Mouse (Mus musculus) gastrocnemius, adult 2 months (tissue): ENCODE results near the gene Clec16a. TPM values are rescaled to one million over a fixed set of nuclear protein-coding genes. Genes with fewer than 3 reads are reported as not detected.
A peak's percentile ranks its signal among the peaks of the same experiment; 100 is the strongest.

ENCODE experiments used
- DNase-seq: peaks from one replicate; pipeline ENCODE4 v3.0.0; 2022
- H3K27ac ChIP-seq: fragments of 200-600 bp; 2 replicates; pipeline ENCODE4 v1.8.1; 2022; ENCODE audit warnings: mild to moderate bottlenecking
- H3K4me3 ChIP-seq: fragments of 200-600 bp; 2 replicates; pipeline ENCODE4 v1.8.1; 2022; ENCODE audit warnings: mild to moderate bottlenecking, moderate library complexity
- CTCF ChIP-seq: fragments of 200-600 bp; IDR thresholded peaks from 2 replicates; pipeline ENCODE4 v1.8.1; 2022; ENCODE audit warnings: antibody characterized with exemption, mild to moderate bottlenecking, moderate library complexity
- intact Hi-C: fragments of 180-260 bp; cut with DNase I; formaldehyde crosslinking; loops from one replicate; pipeline ENCODE4 v1.15.1; 2025
- total RNA-seq, 2 experiments: library from RNA; stranded (reverse); gene quantifications; 2 replicates each; pipeline ENCODE4 v1.2.3; 2021

Gene Clec16a
- total RNA-seq, 2 experiments from 2014 or later: 60.6 to 72.7 TPM

GRCm38 (mm10) chr16:10661385-10661784 lies 116.2 kb downstream of the Clec16a start:
- peak overlapping the region; percentile 28; the same call in 1 of the 2 replicates for H3K27ac ChIP-seq
- intact Hi-C loops: no loop called here
- H3K4me3 ChIP-seq: no peak overlapping the region
- DNase-seq: no peak
- TF ChIP-seq CTCF: no peak

- no peak overlapping the region for H3K27ac ChIP-seq
- intact Hi-C loops: no loop called here
- TF ChIP-seq CTCF: no peak
Observed at GRCm38 (mm10) chr16:10663890-10664731, 119.0 kb downstream of the Clec16a start.

GRCm38 (mm10) chr16:10664921-10665894 lies 120.1 kb downstream of the Clec16a start:
- intact Hi-C loops: loop anchor here (5.0 kb wide), 1 partner anchor 102 kb away; no protein-coding TSS in a partner anchor

More at GRCm38 (mm10) chr16:10663890-10664731, 119.0 kb downstream of the Clec16a start:
- no peak for DNase-seq
- no peak overlapping the region for H3K4me3 ChIP-seq

GRCm38 (mm10) chr16:10666766-10667165 lies 121.6 kb downstream of the Clec16a start:
- no peak overlapping the region for H3K4me3 ChIP-seq
- DNase-seq: no peak
- intact Hi-C loops: loop anchor here (5.0 kb wide), 1 partner anchor 101 kb away; no protein-coding TSS in a partner anchor
- no peak for TF ChIP-seq CTCF
- H3K27ac ChIP-seq: no peak overlapping the region

More at GRCm38 (mm10) chr16:10664921-10665894, 120.1 kb downstream of the Clec16a start:
- DNase-seq: peak; percentile 58
- Histone ChIP-seq H3K27ac (peak overlapping the region; percentile 46), H3K4me3 (no peak overlapping the region)
- peak; percentile 72 for TF ChIP-seq CTCF

GRCm38 (mm10) chr16:10668453-10668852 lies 123.3 kb downstream of the Clec16a start:
- no peak for TF ChIP-seq CTCF
- peak overlapping the region; percentile 12; the same call in 1 of the 2 replicates for H3K27ac ChIP-seq
- DNase-seq: no peak
- no peak overlapping the region for H3K4me3 ChIP-seq
- intact Hi-C loops: loop anchor here (5.0 kb wide), 1 partner anchor 99 kb away; no protein-coding TSS in a partner anchor

GRCm38 (mm10) chr16:10668991-10669703 lies 124.0 kb downstream of the Clec16a start:
- Histone ChIP-seq H3K4me3 (no peak overlapping the region), H3K27ac (peak overlapping the region; percentile 2; the same call in 1 of the 2 replicates)
- DNase-seq: no peak
- TF ChIP-seq CTCF: no peak
- intact Hi-C loops: loop anchor here (5.0 kb wide), 1 partner anchor 98 kb away; no protein-coding TSS in a partner anchor

- no peak for TF ChIP-seq CTCF
- Histone ChIP-seq H3K27ac (no peak overlapping the region), H3K4me3 (no peak overlapping the region)
- no peak for DNase-seq
- intact Hi-C loops: loop anchor here (5.0 kb wide), 1 partner anchor 97 kb away; no protein-coding TSS in a partner anchor
Observed at GRCm38 (mm10) chr16:10669936-10670335, 124.8 kb downstream of the Clec16a start.

GRCm38 (mm10) chr16:10672490-10672889 lies 127.4 kb downstream of the Clec16a start:
- no peak for TF ChIP-seq CTCF
- intact Hi-C loops: no loop called here
- Histone ChIP-seq H3K27ac (no peak overlapping the region), H3K4me3 (no peak overlapping the region)
- no peak for DNase-seq

GRCm38 (mm10) chr16:10674020-10674419 lies 128.9 kb downstream of the Clec16a start:
- DNase-seq: no peak
- no peak overlapping the region for H3K4me3 ChIP-seq
- no peak overlapping the region for H3K27ac ChIP-seq
- TF ChIP-seq CTCF: no peak
- intact Hi-C loops: no loop called here

- Histone ChIP-seq H3K27ac (no peak overlapping the region), H3K4me3 (no peak overlapping the region)
- intact Hi-C loops: no loop called here
- no peak for TF ChIP-seq CTCF
- no peak for DNase-seq
Observed at GRCm38 (mm10) chr16:10674957-10675356, 129.8 kb downstream of the Clec16a start.

- Histone ChIP-seq H3K4me3 (no peak overlapping the region), H3K27ac (no peak overlapping the region)
- intact Hi-C loops: no loop called here
- no peak for DNase-seq
- TF ChIP-seq CTCF: no peak
Observed at GRCm38 (mm10) chr16:10675612-10676011, 130.5 kb downstream of the Clec16a start.
